Mouse (Mus musculus): Measurements from ENCODE around the gene Slit3.

Gene Slit3

DNA sequence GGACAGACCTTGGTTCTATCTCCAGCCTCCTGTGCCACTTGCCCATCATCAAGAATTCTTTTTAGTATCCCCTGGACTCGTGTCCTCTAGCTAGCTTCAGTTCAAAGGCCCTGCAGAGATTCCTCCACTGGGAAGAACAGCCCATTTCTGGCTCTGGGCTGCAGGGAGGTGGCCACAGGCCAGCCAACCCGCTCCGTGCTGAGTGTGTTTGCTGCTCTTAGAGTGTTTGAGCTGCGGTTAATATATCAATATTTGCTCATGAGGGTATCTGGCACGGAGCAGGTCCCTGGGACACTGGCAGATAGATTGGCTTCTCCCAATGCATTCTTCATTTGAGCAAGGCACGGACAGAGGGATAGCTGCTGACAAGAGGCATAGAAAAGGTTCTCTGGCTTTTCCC, 159.8 kb downstream of the Slit3 start:
- peak; percentile 32 for DNase-seq

DNA sequence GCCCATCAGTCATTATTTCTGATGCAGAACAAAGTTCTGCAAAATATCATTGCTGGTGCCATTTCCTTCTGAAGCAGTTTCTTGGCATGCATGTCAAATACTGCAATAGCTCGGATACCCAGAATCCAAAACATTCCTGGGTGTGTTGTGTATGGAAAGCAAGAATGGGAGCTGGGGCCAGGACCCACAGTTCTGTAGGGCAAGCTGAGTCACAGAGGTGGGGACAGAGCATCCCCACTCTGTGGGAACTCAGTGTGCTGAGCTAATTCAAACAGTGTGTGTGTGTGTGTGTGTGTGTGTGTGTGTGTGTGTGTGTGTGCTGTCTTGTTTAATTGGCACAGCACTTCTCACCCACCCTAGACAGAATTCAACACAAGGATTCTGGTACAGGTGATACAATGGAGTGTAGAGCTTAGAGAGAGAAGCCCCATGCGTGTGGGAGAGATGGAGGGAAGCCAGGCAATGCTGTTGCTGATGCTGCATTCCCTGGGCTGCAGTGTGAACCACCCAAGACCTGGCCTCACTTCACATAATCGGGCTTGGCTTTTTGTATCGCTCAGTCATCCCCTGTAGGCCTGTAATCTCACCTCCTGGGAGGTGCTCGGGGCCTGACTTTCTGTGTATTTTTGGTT, 161.1 kb downstream of the Slit3 start:
- DNase-seq = no peak

DNA sequence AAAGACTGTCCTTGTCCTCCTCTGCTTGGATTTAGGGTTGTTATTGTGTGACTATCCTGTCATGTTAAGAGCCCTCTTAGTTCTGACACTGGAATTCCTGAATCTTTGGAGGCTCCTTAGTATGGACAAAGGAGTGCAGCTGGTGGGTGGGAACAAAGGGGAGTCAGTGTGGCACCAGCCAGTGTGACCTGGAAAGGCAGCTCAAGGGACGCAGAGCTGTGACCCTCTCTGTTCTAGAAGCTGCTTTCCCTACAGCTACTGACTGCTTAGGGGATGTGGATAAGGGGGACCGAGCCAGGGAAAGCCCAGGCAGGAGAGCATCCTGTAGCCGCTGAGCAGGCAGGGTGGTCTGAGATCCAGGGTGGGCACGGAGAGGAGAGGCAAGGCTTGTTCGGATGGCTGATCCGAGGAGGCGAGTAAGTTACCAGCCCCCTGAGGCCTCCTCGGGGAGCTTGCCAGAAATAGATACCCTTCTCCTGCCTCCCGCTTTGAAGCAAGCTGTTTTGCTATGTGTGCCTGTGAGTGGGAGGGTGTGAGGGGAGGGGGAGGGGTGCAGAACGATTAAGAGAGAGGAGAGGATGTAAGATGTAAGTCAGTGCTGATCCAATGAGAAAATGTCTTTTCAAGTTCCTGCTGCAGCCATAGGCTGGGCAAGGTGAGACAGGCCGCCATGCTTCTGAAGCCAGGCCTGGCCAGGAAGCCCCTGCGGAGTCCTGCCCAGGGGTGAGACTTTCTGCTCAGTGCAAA, 162.0 kb downstream of the Slit3 start:
- no peak for DNase-seq

DNA sequence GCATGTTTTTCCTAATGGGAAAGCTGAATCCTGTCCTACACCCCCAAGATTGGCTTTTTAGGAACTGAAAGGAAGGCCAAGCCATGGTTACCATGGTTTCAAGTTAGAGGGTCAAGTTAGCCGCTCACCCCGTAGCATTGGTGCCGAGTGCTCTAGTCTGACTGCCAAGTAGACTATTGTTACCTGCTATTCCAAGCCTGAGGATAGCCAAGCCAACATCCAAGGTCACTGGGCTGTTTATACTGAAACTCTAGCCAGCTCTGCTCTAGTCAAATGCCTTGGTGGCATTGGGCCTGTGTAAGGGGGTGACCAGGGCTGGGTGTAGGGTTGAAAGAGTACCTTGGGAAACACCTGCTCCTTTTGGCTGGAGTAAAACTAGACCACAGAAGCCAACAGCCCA, 162.7 kb downstream of the Slit3 start:
- DNase-seq = no peak

DNA sequence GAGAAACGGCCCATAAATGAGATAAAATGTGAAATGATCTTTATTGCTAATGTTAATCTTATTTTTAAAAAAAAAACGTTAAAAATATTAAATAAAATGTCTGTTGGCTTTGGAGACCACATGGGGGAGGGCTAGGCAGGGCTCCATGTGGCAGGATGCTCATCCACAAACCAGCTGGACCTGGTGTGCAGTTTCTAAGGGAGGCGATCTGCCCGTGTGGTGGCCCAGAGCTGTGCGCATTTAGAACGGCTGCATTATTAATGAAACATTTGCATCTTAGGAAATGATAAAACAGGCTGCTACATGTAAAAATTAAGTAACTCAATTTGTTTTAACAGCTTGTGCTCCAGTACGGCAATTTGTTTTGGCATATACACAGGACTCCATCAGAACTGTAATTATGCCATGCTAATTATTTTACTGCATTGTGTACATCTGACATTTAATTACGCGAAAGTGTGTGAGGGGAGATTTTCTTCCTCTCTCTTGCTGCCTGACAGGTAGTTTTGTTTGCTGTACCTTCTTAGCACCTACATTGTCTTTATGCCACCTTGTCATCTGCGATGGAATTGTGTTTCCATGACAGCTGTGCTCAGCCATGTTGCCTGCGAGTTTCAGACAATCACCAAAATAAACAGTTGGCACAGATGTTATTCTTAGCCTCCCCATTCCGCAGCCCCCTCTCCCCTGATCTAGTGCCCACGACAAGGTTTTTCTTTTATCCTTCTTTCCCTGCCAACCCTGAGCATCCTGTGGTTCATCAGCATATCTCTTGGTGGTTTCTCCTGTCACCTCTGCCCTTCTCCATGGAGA, 165.8 kb downstream of the Slit3 start:
- DNase-seq = no peak

GRCm38 (mm10) chr11:35288056-35288455, 167.0 kb downstream of the Slit3 start:
- DNase-seq = no peak

DNA sequence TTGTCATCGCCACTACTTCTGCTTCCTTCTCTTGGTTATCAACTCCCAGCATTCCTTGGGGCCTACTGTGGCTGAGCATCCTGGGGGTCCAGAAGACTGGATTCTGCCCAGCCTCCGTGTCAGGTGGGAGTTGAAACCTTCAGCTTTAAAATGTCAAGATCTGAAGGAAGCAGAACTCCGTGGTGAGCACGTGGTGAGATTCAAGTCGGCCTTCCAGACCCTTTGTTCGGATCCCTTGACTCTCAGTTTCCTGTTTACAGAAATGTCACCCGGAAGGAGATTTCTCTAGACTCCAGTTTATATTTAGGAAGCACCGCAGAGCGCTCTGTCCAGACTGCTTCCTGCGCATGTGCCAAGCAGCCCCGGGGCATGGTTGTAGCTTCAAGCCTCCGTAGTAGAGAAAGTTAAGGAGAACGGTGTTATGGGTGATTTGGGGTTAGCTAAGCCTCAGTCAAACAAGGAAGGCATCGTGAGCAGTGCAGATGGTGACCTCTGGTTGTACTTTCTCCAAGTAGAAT, 167.8 kb downstream of the Slit3 start:
- DNase-seq = no peak

DNA sequence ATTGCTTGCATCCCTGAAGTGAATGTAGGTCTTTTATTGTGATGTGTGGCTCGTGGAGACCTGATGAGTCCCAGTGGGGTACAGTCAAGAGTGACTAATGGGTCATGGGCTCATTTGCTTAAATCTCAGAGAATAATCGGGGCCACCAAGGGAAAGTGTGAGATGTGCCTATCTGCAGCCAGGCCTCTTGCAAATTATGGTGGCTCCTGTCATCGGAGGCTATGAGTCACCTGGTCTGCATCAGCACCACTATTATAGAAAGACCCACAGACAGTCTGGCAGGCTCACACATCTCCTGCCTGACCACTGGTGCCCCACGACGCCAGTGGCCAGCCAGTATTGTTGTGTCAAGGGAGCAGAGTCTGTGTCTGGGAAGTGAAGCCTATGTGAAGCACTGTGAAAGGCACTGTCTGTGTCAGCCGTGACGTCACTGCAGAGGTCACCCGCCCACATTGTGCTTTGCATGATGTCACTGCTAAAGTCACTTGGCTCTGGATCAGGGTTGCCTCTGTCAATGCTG, 171.3 kb downstream of the Slit3 start:
- DNase-seq = no peak

DNA sequence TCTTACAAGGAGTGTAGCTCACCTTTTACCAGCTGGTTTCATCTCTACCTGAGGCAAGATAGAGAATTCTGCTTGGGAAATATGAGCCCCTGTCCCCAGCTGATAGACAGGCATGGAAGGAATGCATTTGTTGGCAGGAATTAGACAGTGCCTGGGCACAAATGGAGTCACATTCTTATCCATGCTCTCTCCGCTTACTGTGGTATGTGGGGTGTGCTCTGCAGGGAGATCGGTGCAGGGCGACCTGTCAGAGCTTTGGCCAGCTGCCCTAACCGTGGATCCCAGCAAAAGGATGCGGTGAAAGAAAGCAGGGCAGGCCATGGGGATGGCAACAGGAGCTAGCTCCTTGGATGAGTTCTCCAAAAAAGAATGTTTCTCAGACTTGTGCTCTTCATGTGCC, 172.2 kb downstream of the Slit3 start:
- DNase-seq = no peak

DNA sequence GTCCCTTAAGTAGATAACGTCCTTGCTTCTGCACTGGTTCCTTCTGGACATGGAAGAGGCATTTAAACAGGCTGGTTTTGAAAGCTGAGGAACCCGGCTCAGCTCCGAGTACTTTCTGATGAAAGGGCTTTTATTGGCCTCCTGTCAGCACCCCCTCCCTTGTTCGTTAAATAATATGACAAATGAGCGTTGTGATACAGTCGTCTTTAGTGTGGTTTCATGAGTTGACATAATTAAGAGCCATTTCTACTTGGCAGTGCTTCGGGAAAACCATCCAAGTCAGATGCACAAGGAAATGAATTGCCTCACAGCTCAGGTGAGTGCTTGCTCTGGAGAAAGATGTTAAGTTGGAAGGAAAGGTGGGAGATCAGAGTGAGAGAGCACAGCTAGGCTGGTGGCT, 173.6 kb downstream of the Slit3 start:
- DNase-seq = no peak

DNA sequence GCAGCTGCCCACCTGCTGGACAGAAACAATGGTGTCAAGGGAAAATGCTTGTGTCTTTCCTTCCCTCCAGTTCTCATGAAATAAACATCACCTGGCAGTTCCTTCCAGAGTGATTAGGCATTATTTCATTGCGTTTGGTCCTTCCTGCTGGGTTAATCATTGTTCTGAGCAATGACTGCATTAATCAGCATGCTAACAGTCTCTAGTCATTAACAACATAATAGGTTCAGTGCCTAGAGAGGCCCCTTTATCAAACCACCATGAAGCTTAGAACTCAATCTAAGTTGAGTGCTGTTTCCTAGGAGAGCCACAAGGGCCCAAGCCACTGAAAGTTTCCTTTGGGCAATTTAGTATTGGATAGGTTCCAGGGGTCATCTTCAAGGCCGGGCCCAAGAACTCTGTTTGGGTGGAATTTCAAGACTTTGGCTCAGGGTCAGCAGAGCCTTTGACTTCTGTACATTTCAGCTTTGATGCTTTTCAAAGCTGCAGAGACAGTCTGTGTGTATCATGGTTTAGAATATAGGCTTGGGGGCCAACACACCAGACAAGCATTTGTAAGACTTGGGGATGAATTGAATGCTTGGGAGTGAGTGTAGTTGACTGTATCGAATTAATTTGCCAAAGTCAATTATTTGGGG, 174.3 kb downstream of the Slit3 start:
- peak; percentile 41 for DNase-seq

DNA sequence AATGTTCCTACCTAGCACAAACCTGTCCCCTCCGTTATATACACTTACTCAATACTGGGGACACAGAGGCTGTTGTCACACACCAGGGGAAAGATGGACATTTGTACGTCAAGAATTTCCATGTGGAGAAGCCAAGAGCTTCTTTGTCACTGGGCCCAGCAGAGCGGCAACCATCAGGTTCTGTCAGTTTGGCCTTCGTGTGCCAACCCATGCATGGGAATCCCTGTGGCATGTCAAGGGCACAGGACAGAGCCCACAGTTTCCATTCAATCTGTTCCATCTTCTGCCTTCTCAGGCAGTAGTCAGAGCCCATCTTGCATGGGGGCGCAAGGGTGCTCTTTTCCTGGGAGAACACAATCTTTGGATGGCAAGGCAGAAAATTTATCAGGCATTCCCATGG, 175.8 kb downstream of the Slit3 start:
- no peak for DNase-seq

- DNase-seq = peak; percentile 64
Observed at GRCm38 (mm10) chr11:35297319-35297718, 176.3 kb downstream of the Slit3 start.

GRCm38 (mm10) chr11:35298526-35298925, 177.5 kb downstream of the Slit3 start:
- DNase-seq = no peak

DNA sequence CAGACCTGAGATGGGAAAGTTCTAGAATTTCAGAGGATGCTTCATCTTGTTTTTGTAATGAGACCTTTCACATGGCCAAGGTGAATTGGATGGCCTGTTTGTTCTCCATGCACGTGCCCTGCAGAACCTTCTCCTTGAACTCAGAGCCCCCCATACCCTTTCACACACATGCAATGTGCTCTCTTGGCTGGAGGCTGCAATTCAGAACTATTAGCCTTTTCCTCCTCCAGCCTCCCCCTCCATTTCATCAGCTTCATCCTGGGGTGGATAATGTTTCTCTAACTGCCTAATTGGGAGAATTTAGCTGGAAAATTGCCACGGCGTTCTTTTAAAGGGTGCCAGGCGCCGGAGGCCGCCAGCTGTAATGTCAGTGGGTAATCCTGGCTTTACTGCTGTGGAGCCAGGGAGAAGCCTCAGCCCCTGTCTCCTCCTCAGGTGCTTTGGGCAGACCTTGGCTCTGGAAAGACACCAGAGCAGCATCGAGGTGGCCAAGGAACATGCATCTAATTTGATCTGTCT, 178.9 kb downstream of the Slit3 start:
- no peak for DNase-seq

- DNase-seq = no peak
Observed at GRCm38 (mm10) chr11:35302272-35302671, 181.2 kb downstream of the Slit3 start.

DNA sequence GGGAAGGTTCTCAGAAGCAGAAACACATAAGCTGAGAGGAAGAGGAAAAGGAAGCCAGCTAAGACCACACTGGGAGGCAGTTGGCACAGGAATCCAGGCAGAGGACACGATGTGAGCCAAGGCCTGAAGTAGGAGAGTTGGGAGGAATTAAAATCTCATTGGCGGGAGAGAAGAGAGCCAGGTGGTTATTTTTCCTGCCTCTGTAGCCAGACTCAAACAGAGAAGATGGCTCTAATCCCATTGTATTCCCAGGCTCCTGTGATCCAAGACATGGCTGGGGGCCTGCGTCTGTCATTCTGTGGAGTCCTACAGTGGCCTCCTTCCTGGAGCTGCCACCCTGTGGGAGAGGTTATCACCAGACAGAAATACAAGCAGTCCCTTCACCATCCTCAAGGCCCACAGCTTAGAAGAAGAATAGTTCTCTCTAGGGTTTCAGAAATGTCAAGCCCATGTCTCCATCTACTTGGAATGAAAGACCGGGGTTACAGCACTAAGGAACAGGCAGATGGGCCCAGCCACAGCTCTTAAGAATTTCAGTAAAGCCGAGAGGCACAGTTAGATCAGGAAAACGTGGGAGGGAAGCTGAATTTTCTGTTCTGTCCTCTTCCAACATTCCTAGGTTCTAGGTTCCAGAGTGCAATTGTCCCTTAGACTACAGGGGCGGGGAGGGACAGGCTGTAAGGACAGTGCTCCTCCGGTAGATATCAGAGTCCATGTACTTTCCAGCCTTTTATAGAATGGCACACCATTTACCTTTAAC, 183.4 kb downstream of the Slit3 start:
- DNase-seq = no peak

DNA sequence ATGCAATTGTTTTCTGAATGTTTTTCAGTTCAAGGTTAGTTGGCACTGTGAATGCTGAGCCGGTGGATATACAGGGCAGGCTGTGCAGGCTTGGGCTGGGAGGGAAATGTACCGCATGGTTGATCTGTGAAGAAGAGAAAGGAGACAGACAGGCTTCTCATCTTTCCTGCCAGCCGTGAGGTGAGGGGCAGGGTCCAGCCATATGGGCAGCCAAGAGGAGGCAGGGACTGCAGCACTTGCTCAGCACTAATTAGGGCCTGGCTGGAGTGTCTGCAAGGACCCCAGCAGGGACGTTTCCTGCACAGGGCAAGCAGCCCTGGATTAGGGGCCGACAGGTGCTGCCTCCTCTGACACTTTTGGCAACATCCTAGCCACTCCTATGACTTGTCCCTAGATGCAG, 184.1 kb downstream of the Slit3 start:
- no peak for DNase-seq

DNA sequence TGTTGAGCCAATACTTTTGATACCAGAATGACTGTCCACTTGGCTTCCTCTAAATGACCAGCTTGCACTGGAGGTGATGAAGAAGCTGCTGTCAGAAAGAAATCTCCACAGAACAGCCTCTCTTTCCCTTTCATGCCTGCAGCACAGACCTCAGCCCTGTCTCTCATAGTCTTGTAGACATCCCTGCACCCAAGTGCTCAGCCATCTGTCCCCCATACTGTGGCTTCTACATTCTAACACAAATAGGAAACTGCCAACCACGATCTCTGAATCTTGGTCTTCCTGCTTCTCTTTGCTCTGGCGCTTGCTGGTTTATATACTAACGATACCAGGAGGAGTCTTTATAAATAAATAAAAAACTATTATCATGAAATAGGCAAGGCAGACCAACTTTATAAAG, 184.9 kb downstream of the Slit3 start:
- DNase-seq = no peak

GRCm38 (mm10) chr11:35306922-35307321, 185.9 kb downstream of the Slit3 start:
- no peak for DNase-seq

DNA sequence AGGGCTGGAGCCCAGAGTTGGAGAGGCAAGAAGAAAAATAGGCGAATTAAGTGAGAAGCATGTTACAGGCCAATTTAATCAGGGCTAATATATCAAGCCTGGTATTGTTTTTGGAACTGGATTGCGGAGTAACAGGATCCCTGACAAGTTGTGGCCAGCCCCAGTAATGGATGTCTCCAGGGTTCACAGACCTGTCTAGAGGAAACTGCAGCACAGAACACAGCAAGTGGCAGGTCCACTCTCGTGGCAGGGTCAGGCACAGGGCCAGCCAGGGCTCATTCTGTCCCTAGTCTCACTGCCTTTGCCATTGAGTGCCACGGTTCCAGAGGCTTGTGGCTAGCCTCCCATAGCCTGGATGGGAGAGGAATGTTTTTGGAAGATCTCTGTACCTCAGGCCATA, 187.0 kb downstream of the Slit3 start:
- no peak for DNase-seq

- DNase-seq = no peak
Observed at GRCm38 (mm10) chr11:35315449-35316028, 194.5 kb downstream of the Slit3 start.
